Mouse (Mus musculus) spleen, postnatal 36 days (tissue): ENCODE results near the gene Slc16a8.

ENCODE experiments used
- DNase-seq, 2 experiments: peaks; one replicate each; pipeline ENCODE4 v3.0.0; 2022; ENCODE audit warnings: low spot score in 2 of 2, mixed read lengths in 1 of 2

The Slc16a8 gene

DNA sequence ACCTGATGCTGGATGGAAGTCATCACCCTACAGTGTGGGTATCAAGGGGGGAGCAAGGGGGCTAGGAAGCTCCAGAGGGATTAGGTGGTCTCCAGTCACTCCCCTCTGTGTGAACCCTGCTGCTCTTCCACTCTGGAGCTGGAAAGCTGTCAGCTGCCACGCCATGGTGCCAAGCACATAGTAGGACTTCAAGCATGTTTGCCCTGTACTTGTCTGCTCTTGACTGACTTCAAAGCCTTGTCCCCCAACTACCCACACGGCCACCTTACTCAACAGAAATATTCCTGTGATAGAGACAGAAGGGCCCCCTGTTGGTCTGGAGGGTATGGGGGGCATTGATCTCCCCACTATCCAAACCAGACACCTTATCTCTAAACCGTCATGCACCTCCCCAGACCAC, 38.4 kb downstream of the Slc16a8 start:
- no peak for DNase-seq

DNA sequence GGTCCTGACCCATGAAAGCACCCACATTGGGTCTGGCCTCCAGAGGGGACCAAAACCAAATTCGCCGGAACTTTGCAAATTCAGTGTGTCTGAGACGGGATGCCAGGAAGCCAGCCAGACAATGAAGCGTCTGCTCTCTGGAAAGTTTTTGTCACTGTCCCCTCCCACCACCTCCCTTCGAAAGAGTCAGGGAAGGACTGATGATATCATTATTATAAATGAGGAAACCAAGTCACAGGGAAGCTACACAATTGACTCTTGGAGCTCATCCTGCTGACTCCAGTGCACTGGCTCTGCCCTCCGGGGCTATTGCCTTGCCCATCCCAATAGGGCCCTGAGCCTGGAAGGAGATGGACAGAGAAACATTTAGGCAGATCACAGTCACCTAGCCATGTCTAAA, 41.0 kb downstream of the Slc16a8 start:
- DNase-seq = no peak

DNA sequence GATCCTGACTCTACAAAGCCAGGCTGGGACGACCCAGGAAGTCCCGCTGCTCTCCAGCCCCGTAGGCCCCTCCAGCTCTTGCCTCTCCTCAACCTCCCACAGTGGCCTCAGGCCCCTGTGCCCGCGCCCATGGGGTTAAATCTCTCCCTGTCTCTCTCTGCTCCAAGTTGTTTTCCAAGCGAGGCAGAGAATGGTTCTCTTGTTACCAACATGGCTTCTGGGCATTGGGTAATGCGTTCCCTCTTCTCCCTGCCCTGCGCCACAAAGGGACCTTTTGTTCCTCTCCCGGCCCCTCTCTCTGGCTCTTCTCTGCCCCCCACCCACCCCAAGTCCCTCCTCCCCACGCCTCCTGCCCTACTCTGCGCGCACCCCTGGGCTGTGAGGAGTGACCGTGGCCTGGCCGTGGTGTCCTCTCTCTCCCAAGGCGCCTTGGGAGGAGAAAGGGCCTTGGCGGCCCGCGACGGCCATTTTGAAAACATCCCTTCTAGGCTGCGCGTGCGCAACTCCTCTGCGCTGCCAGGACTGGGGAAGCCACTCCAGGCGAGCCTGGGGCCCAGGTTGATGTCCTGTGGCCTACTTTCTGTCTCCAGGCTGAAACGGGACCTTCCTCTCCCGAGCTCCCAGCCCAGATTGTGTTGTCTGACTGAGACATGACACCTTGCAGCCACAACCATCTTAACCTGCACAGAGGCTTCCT, 41.7 kb downstream of the Slc16a8 start:
- no peak for DNase-seq

DNA sequence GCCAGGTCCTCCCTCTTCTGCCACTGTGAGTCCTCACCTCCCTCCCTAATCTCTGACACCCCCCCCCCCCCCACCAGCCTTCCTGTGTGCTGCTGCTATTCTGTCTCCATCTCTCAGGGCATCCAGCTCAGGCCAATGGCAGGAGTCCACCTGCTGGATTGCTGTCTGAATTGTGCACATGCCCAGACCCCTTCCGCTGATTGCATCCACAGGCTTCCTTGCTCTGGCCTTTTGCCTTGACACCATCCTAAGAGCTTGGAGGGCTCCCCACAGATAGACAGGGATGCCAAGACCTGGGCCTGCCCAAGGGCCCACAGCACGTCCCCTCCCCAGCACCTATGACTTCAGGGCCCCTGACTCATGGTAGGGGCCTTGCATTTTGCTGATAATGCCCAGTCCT, 44.2 kb downstream of the Slc16a8 start:
- DNase-seq = no peak

DNA sequence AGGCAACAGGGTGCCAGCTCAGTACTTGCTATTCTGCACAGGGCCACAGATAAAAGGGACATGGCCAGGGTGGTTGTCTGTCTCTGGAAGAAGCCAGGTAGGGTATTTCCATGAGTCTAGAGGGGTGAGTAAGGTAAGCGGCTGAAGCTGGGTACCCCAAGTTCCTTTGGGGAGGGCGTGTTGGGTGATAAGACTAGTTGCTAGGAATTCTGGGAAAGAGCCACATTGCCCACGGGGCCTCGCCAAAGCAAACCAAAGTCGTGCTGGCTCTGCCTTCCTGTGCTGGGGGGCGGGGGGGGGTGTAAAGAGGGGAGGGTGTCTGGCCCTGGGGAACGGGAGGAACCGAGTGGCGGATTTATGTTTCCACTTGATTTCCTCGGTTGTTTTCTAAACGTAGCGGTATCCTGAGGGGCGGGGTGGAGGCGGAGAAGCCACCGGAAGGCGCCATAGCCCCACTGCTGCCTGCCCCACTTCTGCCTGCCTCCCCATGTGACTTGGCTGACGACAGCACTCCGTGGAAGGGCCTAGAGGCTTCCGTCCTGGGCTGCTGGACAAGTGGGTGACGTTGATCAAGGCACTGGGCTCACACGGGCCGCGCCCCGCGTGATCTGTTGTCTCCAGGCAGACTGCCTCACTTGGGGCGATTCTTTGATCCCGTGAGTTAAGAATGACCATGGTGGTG, 45.7 kb downstream of the Slc16a8 start:
- DNase-seq = peak; percentile 57 to 64

DNA sequence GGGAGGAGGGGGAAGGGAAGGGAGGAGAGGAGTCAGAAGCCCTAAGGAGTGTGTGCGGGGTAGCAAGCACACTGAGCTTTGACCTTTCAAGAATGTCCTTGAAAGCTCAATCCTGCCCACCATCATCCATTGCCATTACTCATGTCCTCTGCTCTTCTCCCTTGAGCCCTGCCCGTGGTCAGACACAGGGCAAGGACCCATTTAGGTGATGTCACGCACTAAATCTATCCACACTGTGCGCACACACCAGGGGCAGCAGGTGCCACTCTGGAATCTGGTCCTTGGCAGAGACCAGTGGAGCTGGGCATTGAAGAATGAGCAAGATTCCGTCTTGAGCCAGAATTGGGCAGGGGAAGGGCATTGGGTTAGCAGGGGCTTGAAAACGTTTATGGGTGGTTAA, 46.4 kb downstream of the Slc16a8 start:
- no peak for DNase-seq

DNA sequence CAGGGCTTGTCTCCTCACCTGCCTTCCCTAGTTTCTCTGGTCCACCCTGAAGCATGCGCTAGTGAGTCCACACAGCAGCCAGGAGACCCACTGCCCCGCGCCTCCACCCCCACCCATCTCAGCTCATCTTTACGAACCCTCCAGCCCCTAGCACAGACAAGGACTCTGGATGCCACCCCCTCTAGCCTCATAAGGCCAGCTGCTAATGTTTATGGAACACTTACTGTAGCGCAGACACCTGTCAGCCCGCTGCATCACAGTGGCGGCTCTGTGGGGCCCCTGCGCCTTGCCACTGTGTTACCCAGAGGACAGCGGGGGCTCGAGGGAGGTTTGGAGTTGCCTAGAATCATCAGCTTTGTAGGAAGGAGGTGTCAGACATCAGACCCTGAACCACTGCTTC, 52.0 kb downstream of the Slc16a8 start:
- DNase-seq = no peak

DNA sequence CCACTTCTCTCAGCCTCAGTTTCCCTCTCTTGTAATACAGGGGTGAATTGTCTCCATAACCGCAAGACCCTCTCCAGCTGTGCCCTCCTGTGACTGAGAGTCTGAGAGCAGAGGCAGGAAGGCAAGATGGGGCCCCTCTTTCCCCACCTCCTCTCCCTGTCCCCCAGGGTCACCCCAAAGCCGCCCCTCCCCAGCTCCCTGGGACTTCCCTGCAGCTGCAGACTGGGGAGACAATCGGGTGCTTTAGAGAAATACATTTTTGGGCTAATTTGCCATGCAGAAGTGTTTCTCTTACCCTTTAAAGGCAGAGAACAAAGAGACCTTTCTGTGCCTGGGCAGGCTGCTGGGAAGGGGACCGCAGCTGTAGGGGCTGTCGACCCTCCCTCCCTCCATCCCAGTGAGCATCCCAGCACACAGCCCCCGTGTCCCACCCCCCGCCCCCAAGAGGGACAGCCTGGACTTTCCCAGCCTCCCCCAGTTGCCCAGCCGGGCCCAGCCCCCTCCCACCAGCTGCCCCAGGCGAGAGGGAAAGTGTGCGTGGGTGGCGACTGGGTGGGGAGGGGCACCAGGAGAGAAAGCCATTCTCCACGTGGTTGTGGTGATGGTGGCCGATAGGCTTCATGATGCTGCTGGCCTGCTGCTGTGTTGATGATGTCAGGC, 52.9 kb downstream of the Slc16a8 start:
- no peak for DNase-seq
